Mouse (Mus musculus) heart, postnatal 14 days (tissue): ENCODE results near the gene Spice1. TPM values are rescaled to one million over a fixed set of nuclear protein-coding genes. Genes with fewer than 3 reads are reported as not detected.

Experiments
- DNase-seq, 2 experiments: peaks; one replicate each; pipeline ENCODE4 v3.0.0; 2021 to 2022
- intact Hi-C: fragments of 180-260 bp; cut with DNase I; formaldehyde crosslinking; loops from one replicate; pipeline ENCODE4 v1.15.1; 2025
- long read RNA-seq, 2 experiments: library from polyadenylated mRNA; stranded (forward); transcript quantifications; one replicate each; pipeline ENCODE4 v2.0.0; 2021
- total RNA-seq, 2 experiments: library from RNA; stranded (reverse); gene quantifications; 2 replicates each; pipeline ENCODE4 v1.2.3; 2021

Gene Spice1
- 10 to 100 TPM in 1 of 2 experiments, 1 to 10 TPM in 1; 8.8 to 10.0 TPM for total RNA-seq
- long read RNA-seq, experiment 1, full-length matches to known transcripts = 3 of 8 reads
- long read RNA-seq, experiment 1, partial matches to known transcripts = 1 of 8 reads
- long read RNA-seq, experiment 1, other reads (novel, unspliced or antisense) = 4 of 8 reads
- long read RNA-seq, experiment 2, full-length matches to known transcripts = 3 of 9 reads
- long read RNA-seq, experiment 2, partial matches to known transcripts = 4 of 9 reads
- long read RNA-seq, experiment 2, other reads (novel, unspliced or antisense) = 2 of 9 reads

GRCm38 (mm10) chr16:44347071-44347901 is at the start of gene Spice1:
TSS of gene Spice1 (plus strand) at chr16:44347121.
- intact Hi-C loops = no loop called here

GRCm38 (mm10) chr16:44299438-44300093 is 47.4 kb upstream of the Spice1 start:
- intact Hi-C loops = loop anchor here (2.0 kb wide), 1 partner anchor 63 kb away; no protein-coding TSS in a partner anchor
- DNase-seq = no peak

More at GRCm38 (mm10) chr16:44347071-44347901, at the start of gene Spice1:
- DNase-seq = peak; percentile 95 to 98

GRCm38 (mm10) chr16:44302126-44302892 is 44.6 kb upstream of the Spice1 start:
- DNase-seq = no peak
- intact Hi-C loops = no loop called here

GRCm38 (mm10) chr16:44303822-44304221 is 43.1 kb upstream of the Spice1 start:
- DNase-seq = no peak
- intact Hi-C loops = no loop called here

GRCm38 (mm10) chr16:44305606-44306005 is 41.3 kb upstream of the Spice1 start:
- no peak for DNase-seq
- intact Hi-C loops = no loop called here

GRCm38 (mm10) chr16:44313422-44313821 is 33.5 kb upstream of the Spice1 start:
- intact Hi-C loops = no loop called here
- DNase-seq = no peak

GRCm38 (mm10) chr16:44316350-44316749 is 30.6 kb upstream of the Spice1 start:
- no peak for DNase-seq
- intact Hi-C loops = no loop called here

GRCm38 (mm10) chr16:44320232-44320631 is 26.7 kb upstream of the Spice1 start:
- intact Hi-C loops = no loop called here
- DNase-seq = no peak

- no peak for DNase-seq
- intact Hi-C loops = no loop called here
Measured at GRCm38 (mm10) chr16:44328644-44329043, 18.3 kb upstream of the Spice1 start.

- intact Hi-C loops = no loop called here
- DNase-seq = no peak
Measured at GRCm38 (mm10) chr16:44330657-44331056, 16.3 kb upstream of the Spice1 start.

GRCm38 (mm10) chr16:44331154-44331553 is 15.8 kb upstream of the Spice1 start:
- DNase-seq = no peak
- intact Hi-C loops = no loop called here

GRCm38 (mm10) chr16:44331671-44331994 is 15.3 kb upstream of the Spice1 start:
- DNase-seq = no peak
- intact Hi-C loops = no loop called here

GRCm38 (mm10) chr16:44331995-44332860 is 14.7 kb upstream of the Spice1 start:
- DNase-seq = peak; percentile 14 to 22
- intact Hi-C loops = no loop called here

GRCm38 (mm10) chr16:44332861-44333284 is 14.0 kb upstream of the Spice1 start, which contains the start of gene Sidt1:
TSS of gene Sidt1 (minus strand) at chr16:44333196.
- intact Hi-C loops = no loop called here
- DNase-seq = no peak

- intact Hi-C loops = no loop called here
- DNase-seq = no peak
Measured at GRCm38 (mm10) chr16:44337541-44337940, 9.4 kb upstream of the Spice1 start.

- intact Hi-C loops = loop anchor here (2.0 kb wide), 1 partner anchor 13 kb away; no protein-coding TSS in a partner anchor
Measured at GRCm38 (mm10) chr16:44349801-44350397, 3.0 kb downstream of the Spice1 start.

GRCm38 (mm10) chr16:44356291-44356690 is 9.4 kb downstream of the Spice1 start:
- intact Hi-C loops = no loop called here
- no peak for DNase-seq

More at GRCm38 (mm10) chr16:44349801-44350397, 3.0 kb downstream of the Spice1 start:
- DNase-seq = no peak

GRCm38 (mm10) chr16:44357571-44358268 is 10.8 kb downstream of the Spice1 start:
- intact Hi-C loops = no loop called here
- peak; percentile 41 to 43 for DNase-seq
